Mouse (Mus musculus): Measurements from ENCODE around the gene Prkx. TPM values are rescaled to one million over a fixed set of nuclear protein-coding genes. Genes with fewer than 3 reads are reported as not detected.

The Prkx gene
- polyA plus RNA-seq, 1 experiment from 2014 or later, result 22.3 TPM

GRCm38 (mm10) chrX:77788675-77789074 is 7.4 kb downstream of the Prkx start:
- no peak overlapping the region for H3K4me2 ChIP-seq
- WGBS, result 90% methylated on average over 3 of the region's 3 CpGs
- no peak overlapping the region for H3K4me3 ChIP-seq (replicated peaks)
- no peak overlapping the region for H3K9ac ChIP-seq (replicated peaks)
- no peaks in the 10 kb centered on the region for H3K9me3 ChIP-seq (replicated peaks)
- ATAC-seq (ENCODE audit: low FRiP score), result no peak
- no peaks in the 10 kb centered on the region for H3K36me3 ChIP-seq
- H3K27ac ChIP-seq (replicated peaks), result no peak overlapping the region
- peaks cover 4% of the 10 kb centered on the region; the same call in 1 of the 2 replicates for H3K4me1 ChIP-seq
- H3K27me3 ChIP-seq (replicated peaks), result no peaks in the 10 kb centered on the region

GRCm38 (mm10) chrX:77786354-77786753 is 9.7 kb downstream of the Prkx start:
- no peak overlapping the region for H3K4me3 ChIP-seq (replicated peaks)
- no peak overlapping the region for H3K4me2 ChIP-seq
- H3K4me1 ChIP-seq, result no peaks in the 10 kb centered on the region
- no peaks in the 10 kb centered on the region for H3K9me3 ChIP-seq (replicated peaks)
- ATAC-seq (ENCODE audit: low FRiP score), result no peak
- H3K36me3 ChIP-seq, result peaks cover 16% of the 10 kb centered on the region
- no peaks in the 10 kb centered on the region for H3K27me3 ChIP-seq (replicated peaks)
- no peak overlapping the region for H3K27ac ChIP-seq (replicated peaks)
- H3K9ac ChIP-seq (replicated peaks), result no peak overlapping the region

- no peaks in the 10 kb centered on the region for H3K27me3 ChIP-seq (replicated peaks)
- no peak overlapping the region for H3K4me3 ChIP-seq (replicated peaks)
- no peaks in the 10 kb centered on the region for H3K4me1 ChIP-seq
- H3K36me3 ChIP-seq, result peaks cover 28% of the 10 kb centered on the region
- no peaks in the 10 kb centered on the region for H3K9me3 ChIP-seq (replicated peaks)
- H3K9ac ChIP-seq (replicated peaks), result no peak overlapping the region
- no peak overlapping the region for H3K27ac ChIP-seq (replicated peaks)
- no peak overlapping the region for H3K4me2 ChIP-seq
- no peak for ATAC-seq (ENCODE audit: low FRiP score)
Observed at GRCm38 (mm10) chrX:77777822-77778221, 18.3 kb downstream of the Prkx start.

GRCm38 (mm10) chrX:77765153-77765552 is 30.9 kb downstream of the Prkx start:
- no peak overlapping the region for H3K9ac ChIP-seq (replicated peaks)
- 99% methylated on average over 3 of the region's 3 CpGs for WGBS
- H3K4me1 ChIP-seq, result no peaks in the 10 kb centered on the region
- no peaks in the 10 kb centered on the region for H3K27me3 ChIP-seq (replicated peaks)
- H3K27ac ChIP-seq (replicated peaks), result no peak overlapping the region
- H3K4me2 ChIP-seq, result no peak overlapping the region
- peaks cover 18% of the 10 kb centered on the region; the same call in 1 of the 2 replicates for H3K36me3 ChIP-seq
- no peak overlapping the region for H3K4me3 ChIP-seq (replicated peaks)
- no peak for ATAC-seq (ENCODE audit: low FRiP score)
- H3K9me3 ChIP-seq (replicated peaks), result no peaks in the 10 kb centered on the region

GRCm38 (mm10) chrX:77744260-77744659 is 51.8 kb downstream of the Prkx start:
- H3K4me1 ChIP-seq, result no peaks in the 10 kb centered on the region
- no peak for ATAC-seq (ENCODE audit: low FRiP score)
- no peak overlapping the region for H3K4me2 ChIP-seq
- no peak overlapping the region for H3K9ac ChIP-seq (replicated peaks)
- H3K36me3 ChIP-seq, result no peaks in the 10 kb centered on the region
- no peaks in the 10 kb centered on the region for H3K9me3 ChIP-seq (replicated peaks)
- H3K27me3 ChIP-seq (replicated peaks), result no peaks in the 10 kb centered on the region
- H3K4me3 ChIP-seq (replicated peaks), result no peak overlapping the region
- no peak overlapping the region for H3K27ac ChIP-seq (replicated peaks)
- 67% methylated on average over 2 of the region's 2 CpGs for WGBS

- no peaks in the 10 kb centered on the region for H3K27me3 ChIP-seq (replicated peaks)
- 25% methylated on average over 1 of the region's 1 CpGs for WGBS
Observed at GRCm38 (mm10) chrX:77741383-77741782, 54.7 kb downstream of the Prkx start.

GRCm38 (mm10) chrX:77733930-77734536 is 62.0 kb downstream of the Prkx start:
- no peaks in the 10 kb centered on the region for H3K4me1 ChIP-seq
- WGBS, result 72% methylated on average over 9 of the region's 9 CpGs
- H3K27me3 ChIP-seq (replicated peaks), result no peaks in the 10 kb centered on the region
- H3K36me3 ChIP-seq, result no peaks in the 10 kb centered on the region
- ATAC-seq (ENCODE audit: low FRiP score), result no peak
- H3K27ac ChIP-seq (replicated peaks), result no peak overlapping the region
- H3K4me2 ChIP-seq, result no peak overlapping the region
- H3K9ac ChIP-seq (replicated peaks), result no peak overlapping the region
- H3K9me3 ChIP-seq (replicated peaks), result no peaks in the 10 kb centered on the region
- H3K4me3 ChIP-seq (replicated peaks), result no peak overlapping the region

More at GRCm38 (mm10) chrX:77741383-77741782, 54.7 kb downstream of the Prkx start:
- no peaks in the 10 kb centered on the region for H3K4me1 ChIP-seq
- H3K36me3 ChIP-seq, result no peaks in the 10 kb centered on the region
- H3K9me3 ChIP-seq (replicated peaks), result no peaks in the 10 kb centered on the region
- H3K4me2 ChIP-seq, result no peak overlapping the region
- no peak overlapping the region for H3K9ac ChIP-seq (replicated peaks)
- H3K4me3 ChIP-seq (replicated peaks), result no peak overlapping the region
- ATAC-seq (ENCODE audit: low FRiP score), result no peak
- no peak overlapping the region for H3K27ac ChIP-seq (replicated peaks)

- no peaks in the 10 kb centered on the region for H3K27me3 ChIP-seq (replicated peaks)
- H3K9ac ChIP-seq (replicated peaks), result no peak overlapping the region
- WGBS, result 24% methylated on average over 2 of the region's 2 CpGs
- peak; percentile 45; the same call in 1 of the 2 replicates for ATAC-seq (ENCODE audit: low FRiP score)
- H3K36me3 ChIP-seq, result no peaks in the 10 kb centered on the region
- no peak overlapping the region for H3K27ac ChIP-seq (replicated peaks)
- no peak overlapping the region for H3K4me3 ChIP-seq (replicated peaks)
- no peaks in the 10 kb centered on the region for H3K4me1 ChIP-seq
- no peak overlapping the region for H3K4me2 ChIP-seq
- H3K9me3 ChIP-seq (replicated peaks), result no peaks in the 10 kb centered on the region
Observed at GRCm38 (mm10) chrX:77720298-77720697, 75.8 kb downstream of the Prkx start.

Other genes with a start within 250 kb of the Prkx start
- not detected in 2 replicates for gene Pbsn, start 57.3 kb upstream of the Prkx start, polyA plus RNA-seq (2015; fragmentation: Nextera tagmentation; extraction: Ambion mirVana)
- not detected in 2 replicates for gene Gm14744, start 68.5 kb upstream of the Prkx start, polyA plus RNA-seq (2015; fragmentation: Nextera tagmentation; extraction: Ambion mirVana)
- not detected in 2 replicates for gene 5430402E10Rik, start 128.8 kb upstream of the Prkx start, polyA plus RNA-seq (2015; fragmentation: Nextera tagmentation; extraction: Ambion mirVana)

All from neural tube, embryonic 15.5 days (tissue).